Mouse (Mus musculus) thymus, postnatal 0 days (tissue): ENCODE results near the gene BC052040. TPM values are rescaled to one million over a fixed set of nuclear protein-coding genes. Genes with fewer than 3 reads are reported as not detected.

Experiments
- DNase-seq: peaks from one replicate; pipeline ENCODE4 v3.0.0-alpha.2; 2015; ENCODE audit warnings: low spot score
- polyA plus RNA-seq: library from polyadenylated mRNA; unstranded; fragments of >200 nt; fragmentation: Nextera tagmentation; extraction: Ambion mirVana; gene quantifications from 2 replicates; pipeline ENCODE4 v1.2.1, GENCODE M21; 2015

BC052040 gene
- polyA plus RNA-seq, 1 experiment from 2014 or later: 6.2 TPM

GRCm38 (mm10) chr2:115694386-115694785 lies 112.9 kb downstream of the BC052040 start:
- no peak for DNase-seq

- no peak for DNase-seq
Measured at GRCm38 (mm10) chr2:115699032-115699431, 117.5 kb downstream of the BC052040 start.

- no peak for DNase-seq
Measured at GRCm38 (mm10) chr2:115702610-115703009, 121.1 kb downstream of the BC052040 start.

- DNase-seq: no peak
Measured at GRCm38 (mm10) chr2:115717535-115717934, 136.0 kb downstream of the BC052040 start.

GRCm38 (mm10) chr2:115717980-115718379 lies 136.5 kb downstream of the BC052040 start:
- DNase-seq: no peak

- no peak for DNase-seq
Measured at GRCm38 (mm10) chr2:115723452-115723851, 141.9 kb downstream of the BC052040 start.

- DNase-seq: no peak
Measured at GRCm38 (mm10) chr2:115724216-115724615, 142.7 kb downstream of the BC052040 start.

- DNase-seq: no peak
Measured at GRCm38 (mm10) chr2:115724726-115725125, 143.2 kb downstream of the BC052040 start.

GRCm38 (mm10) chr2:115725503-115725902 lies 144.0 kb downstream of the BC052040 start:
- no peak for DNase-seq

- no peak for DNase-seq
Measured at GRCm38 (mm10) chr2:115725926-115726325, 144.4 kb downstream of the BC052040 start.

- no peak for DNase-seq
Measured at GRCm38 (mm10) chr2:115726806-115727205, 145.3 kb downstream of the BC052040 start.

GRCm38 (mm10) chr2:115728627-115729026 lies 147.1 kb downstream of the BC052040 start:
- no peak for DNase-seq

- DNase-seq: no peak
Measured at GRCm38 (mm10) chr2:115730502-115730901, 149.0 kb downstream of the BC052040 start.

GRCm38 (mm10) chr2:115731171-115731570 lies 149.7 kb downstream of the BC052040 start:
- no peak for DNase-seq

- no peak for DNase-seq
Measured at GRCm38 (mm10) chr2:115732572-115732971, 151.1 kb downstream of the BC052040 start.

GRCm38 (mm10) chr2:115733017-115733692 lies 151.6 kb downstream of the BC052040 start:
- DNase-seq: no peak

GRCm38 (mm10) chr2:115734850-115735249 lies 153.3 kb downstream of the BC052040 start:
- no peak for DNase-seq

- DNase-seq: no peak
Measured at GRCm38 (mm10) chr2:115736416-115736815, 154.9 kb downstream of the BC052040 start.

GRCm38 (mm10) chr2:115737966-115738365 lies 156.4 kb downstream of the BC052040 start:
- DNase-seq: no peak

GRCm38 (mm10) chr2:115742061-115742460 lies 160.5 kb downstream of the BC052040 start:
- no peak for DNase-seq

- no peak for DNase-seq
Measured at GRCm38 (mm10) chr2:115747639-115748038, 166.1 kb downstream of the BC052040 start.

- no peak for DNase-seq
Measured at GRCm38 (mm10) chr2:115751177-115751576, 169.7 kb downstream of the BC052040 start.

GRCm38 (mm10) chr2:115757685-115758084 lies 176.2 kb downstream of the BC052040 start:
- DNase-seq: no peak
